Mouse (Mus musculus): ENCODE data around the gene Nipsnap1. TPM values are rescaled to one million over a fixed set of nuclear protein-coding genes. Genes with fewer than 3 reads are reported as not detected.

Nipsnap1 gene
- polyA plus RNA-seq (2021; fragmentation: Nextera tagmentation) = 75.9 and 133 TPM in 2 replicates
- long read RNA-seq, experiment 1, transcript Nipsnap1-201 (10 exons, 1,926 nt) = major isoform, 360 of 400 reads
- long read RNA-seq, experiment 1, partial matches to known transcripts = 11 of 400 reads
- long read RNA-seq, experiment 1, other reads (novel, unspliced or antisense) = 27 of 400 reads
- long read RNA-seq, experiment 2, transcript Nipsnap1-201 (10 exons, 1,926 nt) = major isoform, 158 of 182 reads
- long read RNA-seq, experiment 2, partial matches to known transcripts = 13 of 182 reads
- long read RNA-seq, experiment 2, other reads (novel, unspliced or antisense) = 10 of 182 reads

GRCm38 (mm10) chr11:4873755-4874475, at the start of gene Nipsnap1:
TSS of gene Nipsnap1 (plus strand) at chr11:4873951.

GRCm38 (mm10) chr11:4849258-4849943, 24.4 kb upstream of the Nipsnap1 start, which contains the start of gene Nf2:
TSS of gene Nf2 (minus strand) at chr11:4849536.

GRCm38 (mm10) chr11:4894848-4895816, 21.4 kb downstream of the Nipsnap1 start, which contains the start of gene Thoc5:
TSS of gene Thoc5 (plus strand) at chr11:4895320.

Other genes starting within 250 kb of the Nipsnap1 start
- 5.9 and 6.4 TPM in 2 replicates for gene Ascc2, start 236.2 kb upstream of the Nipsnap1 start, polyA plus RNA-seq (2021; fragmentation: Nextera tagmentation)
- gene Uqcr10, start 169.6 kb upstream of the Nipsnap1 start, polyA plus RNA-seq (2021; fragmentation: Nextera tagmentation) = 1,504 and 1,601 TPM in 2 replicates
- 70.5 and 71.0 TPM in 2 replicates for gene Zmat5, start 169.3 kb upstream of the Nipsnap1 start, polyA plus RNA-seq (2021; fragmentation: Nextera tagmentation)
- 5.8 and 8.6 TPM in 2 replicates for gene Cabp7, start 127.2 kb upstream of the Nipsnap1 start, polyA plus RNA-seq (2021; fragmentation: Nextera tagmentation)
- gene Nf2, start 24.4 kb upstream of the Nipsnap1 start, polyA plus RNA-seq (2021; fragmentation: Nextera tagmentation) = 13.8 and 16.3 TPM in 2 replicates
- 26.0 and 28.9 TPM in 2 replicates for gene Thoc5, start 21.4 kb downstream of the Nipsnap1 start, polyA plus RNA-seq (2021; fragmentation: Nextera tagmentation)
- gene Nefh, start 74.1 kb downstream of the Nipsnap1 start, polyA plus RNA-seq (2021; fragmentation: Nextera tagmentation) = 9.4 and 24.1 TPM in 2 replicates
- gene Ap1b1, start 112.9 kb downstream of the Nipsnap1 start, polyA plus RNA-seq (2021; fragmentation: Nextera tagmentation) = 86.1 and 111 TPM in 2 replicates
- gene Rasl10a, start 184.2 kb downstream of the Nipsnap1 start, polyA plus RNA-seq (2021; fragmentation: Nextera tagmentation) = 98.1 and 130 TPM in 2 replicates
- gene Gas2l1, start 191.4 kb downstream of the Nipsnap1 start, polyA plus RNA-seq (2021; fragmentation: Nextera tagmentation) = 15.2 and 64.9 TPM in 2 replicates
- 22.9 and 26.2 TPM in 2 replicates for gene Rhbdd3, start 225.0 kb downstream of the Nipsnap1 start, polyA plus RNA-seq (2021; fragmentation: Nextera tagmentation)
- 111 and 123 TPM in 2 replicates for gene Ewsr1, start 225.3 kb downstream of the Nipsnap1 start, polyA plus RNA-seq (2021; fragmentation: Nextera tagmentation)